Mouse (Mus musculus): ENCODE measurements around the gene Krt79. TPM values are rescaled to one million over a fixed set of nuclear protein-coding genes. Genes with fewer than 3 reads are reported as not detected.

The Krt79 gene
- polyA plus RNA-seq, 1 experiment from 2014 or later = 0.10 TPM

Small RNA genes lying within 50 kb of the gene (microRNA-seq; reads per million reads assigned to microRNA genes)
- not detected for gene Gm44356

Other genes starting within 250 kb of the Krt79 start
- gene Krt6a, start 246.0 kb downstream of the Krt79 start, polyA plus RNA-seq (2015; fragmentation: Nextera tagmentation; extraction: Ambion mirVana) = not detected in 2 replicates
- 0.14 and 0.35 TPM in 2 replicates for gene Krt5, start 227.4 kb downstream of the Krt79 start, polyA plus RNA-seq (2015; fragmentation: Nextera tagmentation; extraction: Ambion mirVana)
- gene Krt71, start 197.2 kb downstream of the Krt79 start, polyA plus RNA-seq (2015; fragmentation: Nextera tagmentation; extraction: Ambion mirVana) = not detected in 2 replicates
- not detected in 2 replicates for gene Krt72, start 153.9 kb downstream of the Krt79 start, polyA plus RNA-seq (2015; fragmentation: Nextera tagmentation; extraction: Ambion mirVana)
- gene Krt73, start 138.0 kb downstream of the Krt79 start, polyA plus RNA-seq (2015; fragmentation: Nextera tagmentation; extraction: Ambion mirVana) = 0.59 and 0.66 TPM in 2 replicates
- not detected in 2 replicates for gene Krt2, start 122.2 kb downstream of the Krt79 start, polyA plus RNA-seq (2015; fragmentation: Nextera tagmentation; extraction: Ambion mirVana)
- gene Krt1, start 89.5 kb downstream of the Krt79 start, polyA plus RNA-seq (2015; fragmentation: Nextera tagmentation; extraction: Ambion mirVana) = 3.5 and 3.9 TPM in 2 replicates
- gene Krt77, start 70.6 kb downstream of the Krt79 start, polyA plus RNA-seq (2015; fragmentation: Nextera tagmentation; extraction: Ambion mirVana) = 0.19 and 0.65 TPM in 2 replicates
- gene Krt76, start 47.4 kb downstream of the Krt79 start, polyA plus RNA-seq (2015; fragmentation: Nextera tagmentation; extraction: Ambion mirVana) = not detected in 2 replicates
- not detected in 2 replicates for gene Krt4, start 15.6 kb downstream of the Krt79 start, polyA plus RNA-seq (2015; fragmentation: Nextera tagmentation; extraction: Ambion mirVana)
- gene Krt78, start 14.0 kb upstream of the Krt79 start, polyA plus RNA-seq (2015; fragmentation: Nextera tagmentation; extraction: Ambion mirVana) = not detected in 2 replicates
- gene Krt8, start 64.2 kb upstream of the Krt79 start, polyA plus RNA-seq (2015; fragmentation: Nextera tagmentation; extraction: Ambion mirVana) = 1.7 and 2.6 TPM in 2 replicates
- gene Krt18, start 87.9 kb upstream of the Krt79 start, polyA plus RNA-seq (2015; fragmentation: Nextera tagmentation; extraction: Ambion mirVana) = 2.4 and 6.3 TPM in 2 replicates
- gene Eif4b, start 133.4 kb upstream of the Krt79 start, polyA plus RNA-seq (2015; fragmentation: Nextera tagmentation; extraction: Ambion mirVana) = 90.5 and 102 TPM in 2 replicates
- gene Tns2, start 160.1 kb upstream of the Krt79 start, polyA plus RNA-seq (2015; fragmentation: Nextera tagmentation; extraction: Ambion mirVana) = 4.5 and 6.7 TPM in 2 replicates
- gene Spryd3, start 195.9 kb upstream of the Krt79 start, polyA plus RNA-seq (2015; fragmentation: Nextera tagmentation; extraction: Ambion mirVana) = 21.7 and 25.4 TPM in 2 replicates
- gene Igfbp6, start 204.0 kb upstream of the Krt79 start, polyA plus RNA-seq (2015; fragmentation: Nextera tagmentation; extraction: Ambion mirVana) = 0.37 and 0.40 TPM in 2 replicates
- 0.10 TPM in 1 of 2 replicates, not detected in the other for gene Soat2, start 210.2 kb upstream of the Krt79 start, polyA plus RNA-seq (2015; fragmentation: Nextera tagmentation; extraction: Ambion mirVana)